Mouse (Mus musculus): ENCODE results near the gene Zscan10. TPM values are rescaled to one million over a fixed set of nuclear protein-coding genes. Genes with fewer than 3 reads are reported as not detected.
A peak's percentile ranks its signal among the peaks of the same experiment; 100 is the strongest.

Zscan10 gene
- polyA plus RNA-seq, 2 experiments = not detected

DNA sequence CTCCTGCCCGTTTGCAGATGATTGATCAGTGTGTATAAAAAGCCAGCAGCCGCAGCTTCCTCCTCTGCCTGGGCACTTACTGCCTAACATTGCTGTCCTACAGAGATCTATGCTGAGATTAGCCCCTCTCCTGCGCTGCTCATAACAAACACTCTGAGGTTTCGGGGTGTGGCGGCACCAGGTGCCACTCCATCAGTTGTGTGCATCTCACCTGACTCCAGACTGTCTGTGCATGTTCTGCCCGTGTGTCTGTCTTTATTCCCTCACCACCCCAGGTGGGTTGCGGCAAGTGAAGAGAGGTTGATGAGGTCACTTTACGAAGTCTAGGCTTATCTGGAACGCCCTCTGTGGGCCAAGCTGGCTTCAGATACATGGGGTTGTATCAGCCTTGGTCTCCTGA lies 16.4 kb downstream of the Zscan10 start:
- H3K9ac ChIP-seq (replicated peaks) = no peak overlapping the region

DNA sequence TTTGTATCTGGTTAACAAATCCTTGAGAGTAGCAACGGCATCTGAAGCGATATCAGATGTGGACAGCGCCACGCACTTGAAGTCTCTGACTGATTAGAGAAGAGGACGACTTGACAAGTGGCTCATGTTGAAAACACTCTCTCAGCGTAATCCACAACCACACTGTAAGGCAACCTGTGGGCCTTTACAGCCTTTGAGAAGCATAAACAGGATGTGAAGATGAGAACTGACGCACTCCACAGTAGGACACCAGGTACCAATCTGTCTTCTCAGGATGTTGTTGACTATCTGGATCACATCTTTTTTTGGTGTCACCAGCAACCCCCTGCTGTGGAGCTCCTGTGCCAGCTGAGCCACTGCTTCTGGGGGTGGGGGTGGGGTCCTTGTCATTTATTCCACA lies 19.7 kb downstream of the Zscan10 start:
- H3K27ac ChIP-seq = no peak overlapping the region
- no peak overlapping the region for H3K9ac ChIP-seq (replicated peaks)
- ATAC-seq (ENCODE audit: insufficient read depth) (no peak), DNase-seq (ENCODE audit: low read depth in 3 of 3, low spot score in 3 of 3) (no peak)
- WGBS (ENCODE audit: insufficient replicate concordance) = 42% methylated on average over 7 of the region's 7 CpGs
- H3K4me3 ChIP-seq (ENCODE audit: insufficient read depth in 1 of 2, low read depth in 2 of 2, low read length in 2 of 2) = no peak overlapping the region
- TF ChIP-seq EP300 (IDR thresholded peaks at IDR 0.05; ENCODE audit: low read depth) = no peak
- no peak for TF ChIP-seq CTCF (IDR thresholded peaks at IDR 0.05; ENCODE audit: low read depth)
- H3K9me3 ChIP-seq (ENCODE audit: control insufficient read depth, low read length) = no peaks in the 10 kb centered on the region
- H3K27me3 ChIP-seq (ENCODE audit: control insufficient read depth, insufficient read depth, low read length) = no peaks in the 10 kb centered on the region; the same call in 1 of the 2 replicates
- no peaks in the 10 kb centered on the region for H3K4me1 ChIP-seq (replicated peaks; ENCODE audit: control insufficient read depth in 2 of 2, insufficient read depth in 2 of 2, low read length in 1 of 2)
- no peaks in the 10 kb centered on the region for H3K36me3 ChIP-seq (replicated peaks; ENCODE audit: control insufficient read depth, insufficient read depth, low read depth)
- no peak overlapping the region for H3K4me2 ChIP-seq (ENCODE audit: low read depth)

More for the DNA sequence above, 16.4 kb downstream of the Zscan10 start:
- Histone ChIP-seq H3K27ac (no peak overlapping the region), H3K4me1 (replicated peaks; ENCODE audit: control insufficient read depth in 2 of 2, insufficient read depth in 2 of 2, low read length in 1 of 2) (no peaks in the 10 kb centered on the region), H3K4me3 (ENCODE audit: insufficient read depth in 1 of 2, low read depth in 2 of 2, low read length in 2 of 2) (no peak overlapping the region), H3K9me3 (ENCODE audit: control insufficient read depth, low read length) (no peaks in the 10 kb centered on the region), H3K4me2 (ENCODE audit: low read depth) (no peak overlapping the region), H3K27me3 (ENCODE audit: control insufficient read depth, insufficient read depth, low read length) (no peaks in the 10 kb centered on the region; the same call in 1 of the 2 replicates), H3K36me3 (replicated peaks; ENCODE audit: control insufficient read depth, insufficient read depth, low read depth) (no peaks in the 10 kb centered on the region)
- 16% methylated on average over 9 of the region's 9 CpGs for WGBS (ENCODE audit: insufficient replicate concordance)
- no peak for TF ChIP-seq EP300 (IDR thresholded peaks at IDR 0.05; ENCODE audit: low read depth)
- TF ChIP-seq CTCF (IDR thresholded peaks at IDR 0.05; ENCODE audit: low read depth) = no peak
- ATAC-seq (ENCODE audit: insufficient read depth) (no peak), DNase-seq (ENCODE audit: low read depth in 3 of 3, low spot score in 3 of 3) (no peak)

DNA sequence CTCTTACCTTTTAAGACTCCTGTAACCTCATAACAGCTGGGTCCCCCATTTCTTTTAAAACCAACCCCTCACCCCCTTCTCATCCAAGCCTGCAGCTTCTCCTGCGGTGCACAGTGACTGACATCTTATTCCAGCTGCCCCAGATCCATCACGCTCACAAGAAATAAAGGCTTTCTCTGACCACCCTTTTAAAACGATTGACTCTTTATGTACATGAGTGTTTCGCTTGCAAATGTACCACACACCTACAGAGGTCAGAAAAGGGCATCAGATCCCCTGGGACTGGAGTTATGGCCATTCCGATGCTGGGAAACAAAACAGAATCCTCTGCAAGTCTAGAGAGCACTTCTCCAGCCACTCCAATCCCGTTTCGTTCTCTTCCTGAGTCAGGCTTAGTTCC lies 27.2 kb downstream of the Zscan10 start:
- no peak overlapping the region for H3K4me3 ChIP-seq (ENCODE audit: insufficient read depth in 1 of 2, low read depth in 2 of 2, low read length in 2 of 2)
- H3K9me3 ChIP-seq (ENCODE audit: control insufficient read depth, low read length) = no peaks in the 10 kb centered on the region
- no peak overlapping the region for H3K9ac ChIP-seq (replicated peaks)
- no peaks in the 10 kb centered on the region for H3K4me1 ChIP-seq (replicated peaks; ENCODE audit: control insufficient read depth in 2 of 2, insufficient read depth in 2 of 2, low read length in 1 of 2)
- WGBS (ENCODE audit: insufficient replicate concordance) = 39% methylated on average over 7 of the region's 7 CpGs
- no peak overlapping the region for H3K27ac ChIP-seq
- ATAC-seq (ENCODE audit: insufficient read depth) = no peak
- no peaks in the 10 kb centered on the region for H3K36me3 ChIP-seq (replicated peaks; ENCODE audit: control insufficient read depth, insufficient read depth, low read depth)
- no peak for DNase-seq (ENCODE audit: low read depth in 3 of 3, low spot score in 3 of 3)
- H3K27me3 ChIP-seq (ENCODE audit: control insufficient read depth, insufficient read depth, low read length) = no peaks in the 10 kb centered on the region
- TF ChIP-seq CTCF (IDR thresholded peaks at IDR 0.05; ENCODE audit: low read depth) = no peak
- TF ChIP-seq EP300 (IDR thresholded peaks at IDR 0.05; ENCODE audit: low read depth) = no peak
- H3K4me2 ChIP-seq (ENCODE audit: low read depth) = no peak overlapping the region

DNA sequence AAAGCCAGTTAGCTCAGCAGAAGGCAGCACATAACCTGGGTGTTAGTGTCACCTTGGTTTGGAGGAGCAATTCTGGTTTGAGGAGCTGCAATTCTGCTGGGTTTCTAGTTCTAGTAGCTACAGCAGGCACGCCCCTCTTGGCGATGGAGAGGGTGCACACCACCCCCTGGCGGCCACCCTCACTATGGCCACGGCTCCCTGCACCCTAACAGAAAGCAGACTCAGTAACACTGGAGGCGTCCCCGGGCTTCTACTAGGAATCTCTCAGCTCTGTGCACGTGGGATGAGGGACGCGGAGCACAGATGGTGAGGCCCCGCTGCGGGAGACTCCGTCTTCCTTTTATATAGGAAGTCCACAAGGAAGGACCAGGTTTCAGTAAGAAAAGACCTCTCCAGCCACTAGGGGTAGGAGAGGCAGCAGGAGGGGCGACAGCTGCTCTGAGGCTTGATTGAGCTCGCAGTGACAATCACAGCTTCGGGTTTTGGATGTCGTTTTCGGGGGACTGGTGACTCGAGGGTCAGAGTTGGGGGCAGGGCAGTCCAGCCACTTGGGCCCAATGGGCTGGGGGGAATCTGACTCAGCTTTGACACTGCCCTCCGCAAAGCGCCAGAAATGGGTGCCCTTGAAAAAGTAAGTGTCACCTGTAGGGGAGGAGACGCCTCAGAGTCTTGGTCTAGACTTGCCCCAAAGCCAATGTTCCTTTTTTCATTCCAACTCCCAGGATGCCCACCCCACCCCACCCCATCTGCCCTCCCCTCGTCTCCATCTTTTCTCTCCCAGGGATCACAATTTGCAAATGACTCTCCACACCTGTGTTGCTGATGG lies 29.8 kb downstream of the Zscan10 start:
- Histone ChIP-seq H3K27ac (no peak overlapping the region), H3K27me3 (ENCODE audit: control insufficient read depth, insufficient read depth, low read length) (no peaks in the 10 kb centered on the region), H3K4me2 (ENCODE audit: low read depth) (no peak overlapping the region; the same call in 1 of the 2 replicates), H3K36me3 (replicated peaks; ENCODE audit: control insufficient read depth, insufficient read depth, low read depth) (no peaks in the 10 kb centered on the region), H3K4me1 (replicated peaks; ENCODE audit: control insufficient read depth in 2 of 2, insufficient read depth in 2 of 2, low read length in 1 of 2) (no peaks in the 10 kb centered on the region), H3K9ac (replicated peaks) (no peak overlapping the region), H3K9me3 (ENCODE audit: control insufficient read depth, low read length) (no peaks in the 10 kb centered on the region), H3K4me3 (ENCODE audit: insufficient read depth in 1 of 2, low read depth in 2 of 2, low read length in 2 of 2) (no peak overlapping the region)
- ATAC-seq (ENCODE audit: insufficient read depth) (peak; percentile 47; the same call in 1 of the 2 replicates), DNase-seq (ENCODE audit: low read depth in 3 of 3, low spot score in 3 of 3) (peak in 2 of 3 experiments; percentile 7 to 16)
- TF ChIP-seq EP300 (IDR thresholded peaks at IDR 0.05; ENCODE audit: low read depth) (no peak), CTCF (IDR thresholded peaks at IDR 0.05; ENCODE audit: low read depth) (peak; percentile 89)
- WGBS (ENCODE audit: insufficient replicate concordance) = 10% methylated on average over 22 of the region's 22 CpGs

DNA sequence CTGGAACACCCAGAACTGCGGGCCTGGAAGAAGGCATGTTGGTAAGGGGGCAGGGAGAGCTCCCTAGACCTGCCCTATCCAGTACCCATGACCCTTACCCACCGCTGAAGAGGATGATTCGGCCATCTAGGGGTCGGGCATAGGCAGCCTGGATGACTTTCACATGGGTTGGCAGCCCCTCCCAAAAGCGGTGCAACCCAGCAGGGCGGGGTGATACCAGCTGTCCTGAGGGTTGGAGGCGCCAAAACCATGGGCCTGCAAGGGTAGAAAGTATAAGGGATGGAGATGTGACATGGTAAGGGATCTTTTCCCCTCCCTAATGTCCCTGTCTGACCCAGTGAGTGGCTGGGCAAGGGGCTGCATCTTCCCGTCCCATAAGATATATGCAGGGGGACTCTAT lies 30.6 kb downstream of the Zscan10 start:
- H3K27ac ChIP-seq = no peak overlapping the region
- no peak overlapping the region for H3K9ac ChIP-seq (replicated peaks)
- no peaks in the 10 kb centered on the region for H3K4me1 ChIP-seq (replicated peaks; ENCODE audit: control insufficient read depth in 2 of 2, insufficient read depth in 2 of 2, low read length in 1 of 2)
- no peak for ATAC-seq (ENCODE audit: insufficient read depth)
- DNase-seq (ENCODE audit: low read depth in 3 of 3, low spot score in 3 of 3) = no peak
- no peak overlapping the region for H3K4me2 ChIP-seq (ENCODE audit: low read depth)
- H3K9me3 ChIP-seq (ENCODE audit: control insufficient read depth, low read length) = no peaks in the 10 kb centered on the region
- no peaks in the 10 kb centered on the region for H3K36me3 ChIP-seq (replicated peaks; ENCODE audit: control insufficient read depth, insufficient read depth, low read depth)
- H3K4me3 ChIP-seq (ENCODE audit: insufficient read depth in 1 of 2, low read depth in 2 of 2, low read length in 2 of 2) = no peak overlapping the region
- TF ChIP-seq CTCF (IDR thresholded peaks at IDR 0.05; ENCODE audit: low read depth) = no peak
- no peak for TF ChIP-seq EP300 (IDR thresholded peaks at IDR 0.05; ENCODE audit: low read depth)
- H3K27me3 ChIP-seq (ENCODE audit: control insufficient read depth, insufficient read depth, low read length) = no peaks in the 10 kb centered on the region
- 61% methylated on average over 8 of the region's 8 CpGs for WGBS (ENCODE audit: insufficient replicate concordance)

Data from liver, embryonic 14.5 days (tissue).